Mouse (Mus musculus) intestine, embryonic 16.5 days (tissue): ENCODE results near the gene 4921501E09Rik. TPM values are rescaled to one million over a fixed set of nuclear protein-coding genes. Genes with fewer than 3 reads are reported as not detected.
"Not testable (repeated sequence)": the region's sequence is repeated elsewhere in the genome, so short reads cannot be mapped to it uniquely, and the experiment has no call there.

ENCODE experiments used
- ATAC-seq: fragments of 200-750 bp; cut with Nextera tagmentation; 2 replicates; pipeline ENCODE4 v1.8.0; 2017; ENCODE audit warnings: moderate TSS enrichment, moderate library complexity
- H3K27ac ChIP-seq: fragments of 300-500 bp; sonication (generic); 2 replicates; pipeline ENCODE4 v1.5.1; 2014; ENCODE audit warnings: mild to moderate bottlenecking, low read length
- H3K27me3 ChIP-seq: fragments of 300-500 bp; sonication (generic); replicated peaks from 2 replicates; pipeline ENCODE4 v1.6.1; 2014; ENCODE audit warnings: low read length, control low read depth, mixed read lengths; ENCODE audit not compliant: control insufficient read depth, insufficient read depth
- H3K36me3 ChIP-seq: fragments of 300-500 bp; sonication (generic); 2 replicates; pipeline ENCODE4 v1.6.1; 2014; ENCODE audit warnings: low read length, control low read depth; ENCODE audit not compliant: control insufficient read depth, insufficient read depth
- H3K4me1 ChIP-seq: fragments of 300-500 bp; sonication (generic); 2 replicates; pipeline ENCODE4 v1.6.1; 2014; ENCODE audit warnings: low read length, control low read depth, mixed read lengths; ENCODE audit not compliant: control insufficient read depth, insufficient read depth
- H3K4me2 ChIP-seq: fragments of 300-500 bp; sonication (generic); 2 replicates; pipeline ENCODE4 v1.6.1; 2014; ENCODE audit warnings: low read depth, low read length, control low read depth
- H3K4me3 ChIP-seq: fragments of 300-500 bp; sonication (generic); 2 replicates; pipeline ENCODE4 v1.5.1; 2014; ENCODE audit warnings: mild to moderate bottlenecking, low read length
- H3K9ac ChIP-seq: fragments of 300-500 bp; sonication (generic); 2 replicates; pipeline ENCODE4 v1.6.1; 2014; ENCODE audit warnings: low read depth, low read length
- H3K9me3 ChIP-seq: fragments of 300-500 bp; sonication (generic); 2 replicates; pipeline ENCODE4 v1.6.1; 2016; ENCODE audit warnings: low read length, control low read depth; ENCODE audit not compliant: control insufficient read depth
- WGBS: fragments of 180-500 bp; shearing (Covaris S2); extraction: QIAGEN DNeasy Blood & Tissue Kit; methylation state at CpG from one replicate; pipeline ENCODE4 v1.1.7; 2014; 5-methylcytosine and 5-hydroxymethylcytosine counted together
- polyA plus RNA-seq: library from polyadenylated mRNA; unstranded; fragments of >200 nt; fragmentation: Nextera tagmentation; extraction: Ambion mirVana; gene quantifications from 2 replicates; pipeline ENCODE4 v1.2.1, GENCODE M21; 2015

Gene 4921501E09Rik
- polyA plus RNA-seq, 1 experiment from 2014 or later, result not detected

- H3K4me3 ChIP-seq, result peak overlapping the region; percentile 93
- H3K9me3 ChIP-seq, result peaks cover 7% of the 10 kb centered on the region; the same call in 1 of the 2 replicates
- no peaks in the 10 kb centered on the region for H3K27me3 ChIP-seq
- H3K4me2 ChIP-seq, result peak overlapping the region; percentile 73
- WGBS, result 7% methylated on average over 10 of the region's 10 CpGs
- no peak for ATAC-seq
- peaks cover 7% of the 10 kb centered on the region; the same call in 1 of the 2 replicates for H3K4me1 ChIP-seq
- peak overlapping the region; percentile 89; the same call in 1 of the 2 replicates for H3K9ac ChIP-seq
- no peaks in the 10 kb centered on the region for H3K36me3 ChIP-seq
- H3K27ac ChIP-seq, result no peak overlapping the region
These were observed 35.5 kb downstream of the 4921501E09Rik start for GRCm38 (mm10) chr17:33032376-33032775.

GRCm38 (mm10) chr17:33020434-33020833 lies 47.4 kb downstream of the 4921501E09Rik start:
- H3K9ac ChIP-seq, ATAC-seq, H3K4me3 ChIP-seq, H3K27ac ChIP-seq, H3K4me1 ChIP-seq, H3K4me2 ChIP-seq, H3K27me3 ChIP-seq: not testable (repeated sequence)
- H3K36me3 ChIP-seq, result peaks cover 43% of the 10 kb centered on the region
- peaks cover 36% of the 10 kb centered on the region for H3K9me3 ChIP-seq

Other genes starting within 250 kb of the 4921501E09Rik start
- gene Zfp799, start 237.8 kb downstream of the 4921501E09Rik start, polyA plus RNA-seq, result 8.2 and 9.8 TPM in 2 replicates
- 5.9 and 7.3 TPM in 2 replicates for gene Zfp870, start 176.4 kb downstream of the 4921501E09Rik start, polyA plus RNA-seq
- gene Cyp4f14, start 150.7 kb downstream of the 4921501E09Rik start, polyA plus RNA-seq, result 4.7 and 5.0 TPM in 2 replicates
- gene Cyp4f13, start 120.7 kb downstream of the 4921501E09Rik start, polyA plus RNA-seq, result 30.5 and 36.7 TPM in 2 replicates
- 9.6 and 11.5 TPM in 2 replicates for gene Zfp472, start 102.2 kb downstream of the 4921501E09Rik start, polyA plus RNA-seq
- gene Zfp952, start 74.9 kb downstream of the 4921501E09Rik start, polyA plus RNA-seq, result 8.2 TPM in 2 replicates
- 8.4 and 8.9 TPM in 2 replicates for gene Zfp763, start 34.7 kb downstream of the 4921501E09Rik start, polyA plus RNA-seq
- 5.1 and 5.2 TPM in 2 replicates for gene Zfp563, start 21.3 kb upstream of the 4921501E09Rik start, polyA plus RNA-seq
- not detected in 2 replicates for gene Morc2b, start 71.6 kb upstream of the 4921501E09Rik start, polyA plus RNA-seq
- not detected in 2 replicates for gene Olfr55, start 100.4 kb upstream of the 4921501E09Rik start, polyA plus RNA-seq
- not detected in 2 replicates for gene Olfr239, start 123.2 kb upstream of the 4921501E09Rik start, polyA plus RNA-seq
- gene Olfr1564, start 153.6 kb upstream of the 4921501E09Rik start, polyA plus RNA-seq, result not detected in 2 replicates
- gene Zfp955a, start 187.1 kb upstream of the 4921501E09Rik start, polyA plus RNA-seq, result 11.0 and 11.4 TPM in 2 replicates
- not detected in 2 replicates for gene Olfr63, start 196.6 kb upstream of the 4921501E09Rik start, polyA plus RNA-seq
- gene Zfp955b, start 221.5 kb upstream of the 4921501E09Rik start, polyA plus RNA-seq, result 7.4 and 8.9 TPM in 2 replicates